Mouse (Mus musculus) ES-E14 (cell line): Measurements from ENCODE around the gene Cmas. TPM values are rescaled to one million over a fixed set of nuclear protein-coding genes. Genes with fewer than 3 reads are reported as not detected.

Source experiments
- DNase-seq: peaks from one replicate; pipeline ENCODE4 v3.0.0-alpha.2; 2013; ENCODE audit warnings: low read depth, low spot score
- H3K27ac ChIP-seq: 2 replicates; pipeline ENCODE4 v1.5.1; 2012; ENCODE audit warnings: low read depth, mild to moderate bottlenecking, low read length, moderate library complexity, mixed read lengths; ENCODE audit not compliant: poor library complexity, insufficient read depth, severe bottlenecking
- H3K36me3 ChIP-seq: 2 replicates; pipeline ENCODE4 v1.6.1; 2012; ENCODE audit warnings: mild to moderate bottlenecking, low read length, moderate library complexity, mixed read lengths; ENCODE audit not compliant: control insufficient read depth, poor library complexity, insufficient read depth, severe bottlenecking
- H3K4me1 ChIP-seq, 2 experiments: fragments of 150-350 bp in 1 of 2; sonication (generic) in 1 of 2; 2 replicates each; pipeline ENCODE4 v1.6.1; 2012; ENCODE audit warnings: low read length in 2 of 2, mild to moderate bottlenecking in 1 of 2, mixed read lengths in 1 of 2; ENCODE audit not compliant: control insufficient read depth in 2 of 2, insufficient read depth in 2 of 2, poor library complexity in 1 of 2
- H3K4me3 ChIP-seq, 2 experiments: fragments of 150-350 bp in 1 of 2; sonication (generic) in 1 of 2; 2 replicates each; pipeline ENCODE4 v1.5.1; 2012; ENCODE audit warnings: low read length in 2 of 2, low read depth in 1 of 2, mild to moderate bottlenecking in 1 of 2, mixed read lengths in 1 of 2; ENCODE audit not compliant: insufficient read depth in 1 of 2, poor library complexity in 1 of 2, severe bottlenecking in 1 of 2
- H3K9ac ChIP-seq: 2 replicates; pipeline ENCODE4 v1.6.1; 2012; ENCODE audit warnings: low read depth, mild to moderate bottlenecking, low read length, mixed read lengths; ENCODE audit not compliant: poor library complexity, insufficient read depth, severe bottlenecking
- H3K9me3 ChIP-seq: fragments of 150-350 bp; sonication (generic); 2 replicates; pipeline ENCODE4 v1.6.1; 2012; ENCODE audit warnings: low read depth, mild to moderate bottlenecking, low read length; ENCODE audit not compliant: control insufficient read depth, insufficient read depth
- CHD2 ChIP-seq: IDR thresholded peaks from 2 replicates; pipeline ENCODE4 v1.6.1; 2014; ENCODE audit warnings: mild to moderate bottlenecking, low read depth, low read length, inconsistent platforms
- HCFC1 ChIP-seq: IDR thresholded peaks from 2 replicates; pipeline ENCODE4 v1.6.1; 2012; ENCODE audit warnings: low read length, inconsistent platforms, borderline replicate concordance; ENCODE audit not compliant: insufficient read depth
- MAFK ChIP-seq: IDR thresholded peaks from 2 replicates; pipeline ENCODE4 v1.6.1; 2014; ENCODE audit warnings: mild to moderate bottlenecking, low read depth, low read length, inconsistent platforms; ENCODE audit not compliant: insufficient read depth
- ZC3H11A ChIP-seq: IDR thresholded peaks from 2 replicates; pipeline ENCODE4 v1.6.1; 2012; ENCODE audit warnings: low read depth, mild to moderate bottlenecking, inconsistent platforms, low read length, borderline replicate concordance
- ZNF384 ChIP-seq: IDR thresholded peaks from 2 replicates; pipeline ENCODE4 v1.6.1; 2012; ENCODE audit warnings: low read depth, low read length, inconsistent platforms
- in situ Hi-C, 2 experiments: fragments of 600-800 bp; cut with MboI; formaldehyde crosslinking; loops; one replicate each; pipeline ENCODE4 v1.15.1; 2025; ENCODE audit warnings: low sequenced_read_pairs in 2 of 2, inconsistent platforms in 1 of 2; ENCODE audit not compliant: unreplicated experiment in 2 of 2
- total RNA-seq: library from RNA; depleted of rRNA; stranded (reverse); fragments of 300-350 nt; gene quantifications from 2 replicates; pipeline ENCODE4 v1.2.3, GENCODE M21; 2012

Gene Cmas
- total RNA-seq, 1 experiment: 61.0 TPM

DNA sequence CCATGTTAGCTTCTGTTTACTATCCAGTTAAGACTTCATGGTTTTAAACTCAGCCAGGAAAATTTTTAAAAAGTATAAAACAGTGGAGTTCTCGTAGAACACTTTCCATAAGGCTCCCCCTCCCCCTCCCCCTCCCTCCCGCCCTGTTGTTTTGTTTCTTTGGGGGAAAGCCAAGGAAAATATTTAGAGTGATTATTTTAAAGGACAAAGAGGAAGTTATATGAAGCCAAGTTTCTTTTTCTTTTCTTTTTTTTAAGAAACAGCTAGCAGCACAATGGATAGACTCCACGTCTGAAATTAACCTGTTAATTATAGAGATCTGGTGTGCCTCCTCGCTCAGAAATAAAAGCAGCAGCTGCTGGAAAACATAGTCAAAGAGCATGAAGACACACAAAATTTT, 45.4 kb upstream of the Cmas start:
- Histone ChIP-seq H3K9me3 (no peaks in the 10 kb centered on the region), H3K27ac (no peak overlapping the region), H3K36me3 (no peaks in the 10 kb centered on the region), H3K4me1 (no peaks in the 10 kb centered on the region), H3K9ac (no peak overlapping the region), H3K4me3 (no peak overlapping the region)
- TF ChIP-seq HCFC1 (no peak), CHD2 (no peak), MAFK (no peak), ZNF384 (no peak), ZC3H11A (no peak)
- no peak for DNase-seq
- in situ Hi-C loops: no loop called here

DNA sequence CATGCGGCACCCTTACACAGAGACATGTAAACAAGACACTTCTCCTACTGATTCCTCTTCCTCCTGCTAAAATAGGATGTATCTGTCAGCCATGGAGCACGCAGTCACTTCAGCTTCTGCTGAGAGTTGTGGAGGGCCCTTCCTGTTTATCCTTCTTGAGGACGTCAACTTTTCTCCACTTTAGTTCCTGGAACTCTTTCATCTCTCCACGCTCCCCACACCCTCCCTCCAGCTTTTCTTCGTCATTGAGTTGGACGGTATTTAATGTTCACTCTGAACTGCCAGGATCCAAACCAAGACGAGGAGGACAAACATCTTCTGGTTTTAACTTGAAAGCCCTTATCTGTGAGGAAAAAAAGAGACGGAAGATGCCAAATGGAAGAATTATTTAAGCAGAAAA, 41.5 kb upstream of the Cmas start:
- in situ Hi-C loops: no loop called here
- no peaks in the 10 kb centered on the region for H3K4me1 ChIP-seq
- TF ChIP-seq CHD2 (no peak), ZNF384 (no peak), HCFC1 (no peak), ZC3H11A (no peak), MAFK (no peak)

DNA sequence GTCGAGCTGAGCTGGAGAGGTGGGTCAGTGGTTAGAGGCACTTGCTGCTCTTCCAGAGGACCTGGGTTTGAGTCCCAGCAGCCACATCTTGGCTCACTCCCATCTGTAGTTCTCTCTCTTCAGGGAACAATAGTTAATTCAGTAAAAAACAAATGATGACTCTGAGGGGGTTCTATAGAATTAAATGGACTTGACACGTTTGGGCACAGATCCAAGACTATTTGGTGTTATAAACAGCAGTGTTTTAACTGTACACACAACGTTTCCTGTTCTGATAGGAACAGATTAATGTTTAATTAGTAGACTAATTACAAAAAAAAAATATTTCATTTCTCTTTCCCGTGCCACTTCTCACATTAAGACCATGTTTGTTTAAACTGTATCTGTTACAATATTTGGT, 39.3 kb upstream of the Cmas start:
- TF ChIP-seq CHD2 (no peak), ZC3H11A (no peak), ZNF384 (no peak), HCFC1 (no peak), MAFK (no peak)
- H3K9ac ChIP-seq: no peak overlapping the region
- no peak overlapping the region for H3K4me3 ChIP-seq
- no peak for DNase-seq
- H3K4me1 ChIP-seq: no peaks in the 10 kb centered on the region
- H3K27ac ChIP-seq: no peak overlapping the region
- H3K9me3 ChIP-seq: no peaks in the 10 kb centered on the region
- in situ Hi-C loops: no loop called here
- H3K36me3 ChIP-seq: no peaks in the 10 kb centered on the region

More for the DNA sequence above, 41.5 kb upstream of the Cmas start:
- H3K9me3 ChIP-seq: no peaks in the 10 kb centered on the region
- no peak overlapping the region for H3K4me3 ChIP-seq
- no peak overlapping the region for H3K9ac ChIP-seq
- DNase-seq: no peak
- no peak overlapping the region for H3K27ac ChIP-seq
- H3K36me3 ChIP-seq: no peaks in the 10 kb centered on the region

DNA sequence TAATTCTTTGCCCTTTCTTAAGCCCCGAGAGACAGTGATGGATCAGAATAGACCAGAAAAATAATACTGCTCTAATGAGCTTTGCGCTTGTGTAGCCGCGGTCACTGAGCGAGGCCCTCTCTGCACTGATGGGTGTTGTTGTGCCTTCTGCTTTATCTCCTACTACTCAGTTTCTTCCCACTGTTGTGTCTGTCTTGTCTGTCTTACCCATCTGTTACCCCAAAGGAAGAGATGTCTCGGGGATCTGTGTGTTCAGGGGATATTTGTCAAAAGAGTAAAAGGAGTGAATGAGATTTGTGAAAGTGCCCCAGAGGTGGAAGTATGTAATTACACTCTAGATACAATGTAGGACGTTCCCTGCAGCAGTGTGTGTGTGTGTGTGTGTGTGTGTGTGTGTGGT, 38.3 kb upstream of the Cmas start:
- Histone ChIP-seq H3K36me3 (no peaks in the 10 kb centered on the region), H3K9ac (no peak overlapping the region), H3K9me3 (no peaks in the 10 kb centered on the region), H3K27ac (no peak overlapping the region), H3K4me3 (no peak overlapping the region), H3K4me1 (no peaks in the 10 kb centered on the region)
- TF ChIP-seq MAFK: no peak
- TF ChIP-seq CHD2: no peak
- TF ChIP-seq ZNF384: no peak
- TF ChIP-seq ZC3H11A: no peak
- no peak for TF ChIP-seq HCFC1
- DNase-seq: no peak
- in situ Hi-C loops: no loop called here

DNA sequence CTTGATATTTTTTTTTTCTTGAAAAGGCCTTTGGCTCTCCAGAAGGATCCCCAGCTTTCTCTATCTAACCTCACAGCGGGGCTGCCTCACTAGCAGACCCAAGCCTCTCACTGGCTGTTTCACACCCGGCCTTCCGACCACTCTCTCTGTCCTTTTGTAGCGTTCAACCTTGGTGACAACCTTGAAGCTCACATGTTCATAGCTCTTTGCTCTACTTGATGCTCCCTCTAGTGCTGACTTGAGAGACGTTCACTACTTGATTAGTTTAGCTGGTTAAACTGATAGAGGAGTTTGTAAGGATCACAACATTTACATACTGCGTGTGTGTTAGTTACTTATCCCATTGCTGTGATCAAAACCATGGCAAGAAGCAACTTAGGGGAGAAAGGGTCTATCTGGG, 35.8 kb upstream of the Cmas start:
- in situ Hi-C loops: loop anchor here in 1 of 2 experiments (10.0 kb wide), 1 partner anchor 196 kb away; no protein-coding TSS in a partner anchor
- Histone ChIP-seq H3K9me3 (no peaks in the 10 kb centered on the region), H3K9ac (no peak overlapping the region), H3K36me3 (no peaks in the 10 kb centered on the region), H3K4me3 (no peak overlapping the region), H3K4me1 (no peaks in the 10 kb centered on the region), H3K27ac (no peak overlapping the region)
- no peak for DNase-seq
- TF ChIP-seq MAFK (no peak), ZNF384 (no peak), HCFC1 (no peak), ZC3H11A (no peak), CHD2 (no peak)
